Mouse (Mus musculus) inflammation-experienced regulatory T-cells, adult 6 months (primary cell): Measurements from ENCODE around the gene Lcn10. TPM values are rescaled to one million over a fixed set of nuclear protein-coding genes. Genes with fewer than 3 reads are reported as not detected.
"Not testable (repeated sequence)": the region's sequence is repeated elsewhere in the genome, so short reads cannot be mapped to it uniquely, and the experiment has no call there.

ENCODE experiments used
- ATAC-seq: one replicate; pipeline ENCODE4 v1.8.0; 2017
- polyA plus RNA-seq, 3 experiments: library from polyadenylated mRNA; unstranded; fragments of 100-300 nt; shearing (Covaris generic); gene quantifications; one replicate each; pipeline ENCODE4 v1.2.1; 2017

The Lcn10 gene
- polyA plus RNA-seq, 3 experiments from 2014 or later = 1.1 to 1.4 TPM; not detected in 1

DNA sequence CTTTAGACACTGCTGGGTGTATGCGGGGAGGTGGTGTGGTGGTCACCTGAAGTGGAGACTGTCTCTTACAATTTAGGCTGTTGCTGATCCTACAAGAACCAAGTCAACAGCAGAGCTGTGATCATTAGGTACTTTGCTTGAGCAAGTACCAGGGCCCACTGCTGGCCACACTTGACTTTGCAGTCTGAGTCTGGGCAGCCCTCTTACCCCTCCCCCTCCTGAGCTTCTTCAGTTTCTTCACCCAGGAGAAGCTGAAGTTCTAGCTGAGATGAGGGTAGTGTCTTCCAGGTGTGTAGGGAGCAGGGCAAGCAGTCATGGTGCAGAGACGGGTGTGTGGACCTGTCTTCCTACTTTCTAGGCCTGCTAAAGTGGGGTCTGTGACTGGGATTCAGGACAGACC is 25.6 kb downstream of the Lcn10 start:
- peak; percentile 30 for ATAC-seq

DNA sequence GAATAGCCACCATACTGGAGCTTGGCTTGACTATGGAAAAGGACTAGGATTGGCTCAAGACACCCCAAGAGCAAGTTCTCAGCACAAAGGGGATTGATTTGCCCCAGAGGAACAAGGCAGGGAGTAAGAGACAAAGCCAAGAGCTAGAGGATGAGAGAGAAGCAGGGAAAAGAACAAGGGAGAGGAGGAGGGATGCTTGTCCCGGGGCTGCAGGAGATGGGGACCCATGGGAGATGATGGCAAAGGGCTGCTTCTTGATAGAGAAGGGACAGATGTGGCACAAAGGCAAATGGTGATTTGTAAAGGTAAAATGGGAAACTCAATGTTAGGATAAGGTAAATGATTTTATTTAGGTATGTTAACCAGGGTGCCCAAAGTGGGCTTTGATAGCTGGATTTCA is 26.5 kb downstream of the Lcn10 start:
- ATAC-seq = not testable (repeated sequence)

DNA sequence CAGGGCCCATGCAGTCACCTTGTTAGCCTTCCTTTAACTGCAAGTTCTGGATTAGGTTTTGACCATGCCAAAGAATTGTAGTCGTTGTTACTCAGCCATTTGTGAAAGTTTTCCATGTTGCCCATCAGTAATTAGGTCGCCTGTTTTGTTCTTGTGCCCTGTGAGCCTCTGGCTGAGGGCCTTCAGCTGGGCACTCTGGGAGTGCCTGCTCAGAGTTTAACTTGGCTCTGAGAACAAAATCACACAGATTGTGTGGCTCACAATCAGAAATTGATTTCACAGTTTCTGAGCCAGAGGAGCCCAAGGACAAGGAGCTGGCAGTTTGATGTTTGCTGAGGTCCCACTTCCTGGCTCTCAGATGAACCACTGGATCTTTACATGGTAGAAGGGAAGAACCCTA is 27.3 kb downstream of the Lcn10 start:
- ATAC-seq = not testable (repeated sequence)

DNA sequence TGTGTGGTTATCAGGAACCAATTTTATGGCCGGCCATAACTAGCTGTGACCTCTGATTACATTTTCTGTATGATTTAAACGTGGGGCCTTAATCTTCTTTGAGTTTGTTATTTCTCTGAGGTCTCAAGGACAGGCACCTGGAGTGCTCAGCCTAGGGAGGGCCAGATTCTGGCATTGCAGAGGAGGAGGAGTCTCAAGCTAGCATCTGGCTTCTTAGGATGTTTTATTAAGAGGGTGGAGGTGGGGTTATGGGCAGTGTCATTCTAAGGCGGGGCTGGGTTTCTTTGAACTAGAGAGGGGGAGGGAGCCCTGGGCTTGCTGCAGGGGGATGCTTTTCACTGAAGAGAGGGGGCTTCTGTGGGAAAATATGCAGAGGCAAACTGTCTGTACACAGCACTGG is 29.1 kb downstream of the Lcn10 start:
- ATAC-seq = not testable (repeated sequence)

DNA sequence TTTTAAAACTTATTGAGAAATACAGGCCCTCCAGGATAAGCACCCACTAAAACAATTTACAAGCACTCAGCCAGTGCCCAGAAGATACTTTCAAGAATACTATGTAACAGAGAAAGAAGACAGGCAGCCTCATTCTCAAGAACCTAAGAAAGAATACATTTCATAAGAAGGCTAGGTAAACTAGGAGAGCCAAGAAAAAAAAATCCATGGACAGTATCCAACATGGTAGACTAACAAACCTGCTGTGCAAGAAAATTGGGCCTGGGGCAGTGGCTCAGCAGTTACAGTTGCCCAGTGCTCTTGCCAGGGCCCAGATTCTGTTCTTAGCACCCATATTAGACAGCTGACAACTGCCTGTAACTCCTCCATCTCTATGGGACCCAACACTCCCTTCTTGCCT is 34.7 kb downstream of the Lcn10 start:
- no peak for ATAC-seq

DNA sequence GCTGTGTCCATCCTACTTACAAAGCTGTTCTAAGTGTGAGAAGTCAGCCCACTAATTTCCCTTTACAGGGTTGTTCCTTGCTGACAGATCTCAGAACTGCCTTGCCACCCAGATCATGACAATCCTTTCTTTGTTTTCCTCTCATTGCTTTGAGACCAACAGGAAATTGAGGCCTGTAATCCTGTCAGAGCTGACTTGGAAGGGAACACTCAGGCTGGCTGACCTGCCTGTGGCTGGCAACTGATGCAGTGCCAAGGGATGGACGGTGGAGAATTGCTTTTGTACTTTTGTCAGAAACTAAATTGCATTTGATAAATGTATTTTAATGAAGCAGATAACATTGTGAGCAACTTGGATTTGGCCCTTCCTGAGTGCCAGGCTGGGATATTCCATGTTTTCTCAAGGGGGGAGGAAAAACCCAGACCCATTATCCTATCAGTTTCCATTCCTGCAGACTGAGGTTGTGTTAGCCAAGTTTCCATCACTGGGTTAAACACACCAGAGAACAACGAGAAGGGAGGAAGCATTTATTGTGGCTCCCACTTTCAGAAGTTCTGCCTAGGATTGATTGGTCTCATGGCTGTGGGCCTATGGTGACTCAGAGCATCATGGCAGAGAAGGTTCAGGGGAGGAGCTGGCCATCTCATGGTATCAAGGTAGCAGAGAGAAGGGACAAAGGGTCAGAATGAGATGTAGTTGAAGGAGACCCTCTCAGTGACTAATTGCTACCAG is 50.8 kb downstream of the Lcn10 start:
- ATAC-seq = no peak

Other genes with a start within 250 kb of the Lcn10 start
- gene Clic3, start 225.9 kb upstream of the Lcn10 start, polyA plus RNA-seq = 1 to 10 TPM; 1.2 to 1.9 (median 1.6) TPM
- gene Paxx, start 221.6 kb upstream of the Lcn10 start, polyA plus RNA-seq = 10 to 100 TPM; 70.4 to 92.1 (median 89.2) TPM
- gene Ptgds, start 212.7 kb upstream of the Lcn10 start, polyA plus RNA-seq = not detected
- not detected for gene Lcn12, start 188.8 kb upstream of the Lcn10 start, polyA plus RNA-seq
- 10 to 100 TPM; 49.1 to 88.0 (median 76.8) TPM for gene Fbxw5, start 182.0 kb upstream of the Lcn10 start, polyA plus RNA-seq
- 1 to 10 TPM; 2.1 to 5.1 (median 3.4) TPM for gene C8g, start 181.0 kb upstream of the Lcn10 start, polyA plus RNA-seq
- 10 to 100 TPM; 74.8 to 85.3 (median 76.1) TPM for gene Traf2, start 135.8 kb upstream of the Lcn10 start, polyA plus RNA-seq
- 100 to 1,000 TPM; 246 to 394 (median 269) TPM for gene Edf1, start 124.9 kb upstream of the Lcn10 start, polyA plus RNA-seq
- 1 to 10 TPM in 2 of 3 experiments, under 1 TPM in 1; 0.85 to 2.2 (median 1.3) TPM for gene Mamdc4, start 107.9 kb upstream of the Lcn10 start, polyA plus RNA-seq
- gene Phpt1, start 107.5 kb upstream of the Lcn10 start, polyA plus RNA-seq = 10 to 100 TPM; 37.0 to 64.3 (median 56.2) TPM
- under 1 TPM in 1 of 3 experiments, not detected in 2; 0.07 TPM for gene Ajm1, start 101.0 kb upstream of the Lcn10 start, polyA plus RNA-seq
- gene Rabl6, start 74.2 kb upstream of the Lcn10 start, polyA plus RNA-seq = 10 to 100 TPM; 14.0 to 28.3 (median 18.0) TPM
- gene Ccdc183, start 65.0 kb upstream of the Lcn10 start, polyA plus RNA-seq = not detected
- gene Tmem141, start 60.7 kb upstream of the Lcn10 start, polyA plus RNA-seq = 1 to 10 TPM in 2 of 3 experiments, under 1 TPM in 1; 0.80 to 2.2 (median 1.1) TPM
- under 1 TPM in 1 of 3 experiments, not detected in 2; 0.96 TPM for gene Fcna, start 54.7 kb upstream of the Lcn10 start, polyA plus RNA-seq
- gene Lcn8, start 29.6 kb upstream of the Lcn10 start, polyA plus RNA-seq = not detected
- not detected for gene Lcn5, start 24.8 kb upstream of the Lcn10 start, polyA plus RNA-seq
- not detected for gene Lcn6, start 5.9 kb upstream of the Lcn10 start, polyA plus RNA-seq
- gene Obp2a, start 17.3 kb downstream of the Lcn10 start, polyA plus RNA-seq = not detected
- gene Bmyc, start 24.0 kb downstream of the Lcn10 start, polyA plus RNA-seq = 100 to 1,000 TPM in 1 of 3 experiments, 10 to 100 TPM in 2; 31.0 to 105 (median 84.4) TPM
- not detected for gene Obp2b, start 54.3 kb downstream of the Lcn10 start, polyA plus RNA-seq
- not detected for gene Lcn3, start 82.8 kb downstream of the Lcn10 start, polyA plus RNA-seq
- not detected for gene Lcn11, start 94.3 kb downstream of the Lcn10 start, polyA plus RNA-seq
- not detected for gene Gm13539, start 99.5 kb downstream of the Lcn10 start, polyA plus RNA-seq
- not detected for gene Glt6d1, start 133.1 kb downstream of the Lcn10 start, polyA plus RNA-seq
- not detected for gene Lcn9, start 140.4 kb downstream of the Lcn10 start, polyA plus RNA-seq
- gene Sohlh1, start 164.5 kb downstream of the Lcn10 start, polyA plus RNA-seq = under 1 TPM in 2 of 3 experiments, not detected in 1; 0.46 to 0.52 TPM
- gene Kcnt1, start 181.0 kb downstream of the Lcn10 start, polyA plus RNA-seq = not detected